In the genomic region with DNA sequence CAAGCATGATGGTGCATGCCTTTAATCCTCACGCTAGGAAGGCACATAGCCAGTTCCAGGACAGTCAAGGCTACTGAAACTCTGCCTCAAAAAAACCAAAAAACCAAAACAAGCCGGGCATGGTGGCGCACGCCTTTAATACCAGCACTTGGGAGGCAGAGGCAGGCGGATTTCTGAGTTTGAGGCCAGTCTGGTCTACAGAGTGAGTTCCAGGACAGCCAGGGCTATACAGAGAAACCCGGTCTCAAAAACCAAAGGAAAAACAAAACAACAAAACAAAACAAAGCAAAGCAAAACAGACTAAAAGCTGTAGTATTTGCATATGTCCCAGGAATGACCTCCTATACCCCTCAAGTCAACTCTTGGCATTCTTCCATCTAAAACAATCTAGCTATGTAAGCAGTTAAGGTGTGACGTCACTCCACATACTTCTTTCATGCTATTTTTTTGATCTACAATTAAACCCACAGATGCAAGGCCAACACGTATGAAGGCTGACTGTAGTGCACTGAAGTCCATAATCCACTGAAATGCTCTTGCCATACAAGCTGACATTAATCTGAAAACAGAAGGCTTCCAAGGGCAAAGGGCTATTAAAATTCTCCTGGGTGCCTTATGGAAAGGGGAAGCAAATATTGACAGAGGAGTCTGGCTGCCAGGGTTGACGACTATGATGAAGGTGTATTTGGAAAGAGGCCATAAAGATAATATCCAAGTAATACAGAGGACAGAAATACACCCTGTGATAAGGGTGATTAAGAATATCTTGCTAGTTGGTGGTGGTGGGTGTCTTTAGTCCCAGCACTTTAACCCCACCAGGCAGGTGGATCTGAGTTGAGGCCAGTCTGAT, we compare ENCODE assay signal across 8 mouse cellular contexts. TPM values are rescaled to one million over a fixed set of nuclear protein-coding genes. Genes with fewer than 3 reads are reported as not detected.
DNase-seq lines count a peak whose midpoint lies in the region; ATAC-seq and TF ChIP-seq lines count a peak whose summit lies in the region.

No protein-coding gene starts in this region.

- TF ChIP-seq CTCF in cortical plate, adult 2 months (IDR thresholded peaks at IDR 0.05; ENCODE audit: extremely low read depth, insufficient read depth, low read length) = no peak

- H3K4me1 ChIP-seq in kidney, embryonic 15.5 days = peaks cover 24% of the 10 kb centered on the region
- H3K4me1 ChIP-seq in cortical plate, adult 2 months (ENCODE audit: control insufficient read depth, insufficient read depth, low read length) = peaks cover 13% of the 10 kb centered on the region; the same call in 1 of the 2 replicates
- H3K4me1 ChIP-seq in intestine, embryonic 15.5 days (replicated peaks) = peaks cover 14% of the 10 kb centered on the region; the same call in 1 of the 2 replicates
- H3K4me1 ChIP-seq in neural tube, embryonic 12.5 days = peaks cover 20% of the 10 kb centered on the region; the same call in 1 of the 2 replicates

- peak overlapping the region; percentile 61 for H3K4me3 ChIP-seq in kidney, embryonic 15.5 days (replicated peaks)
- H3K4me3 ChIP-seq in cortical plate, adult 2 months (ENCODE audit: insufficient read depth, low read length) = peak overlapping the region; percentile 68
- peak overlapping the region; percentile 91 for H3K4me3 ChIP-seq in intestine, embryonic 15.5 days (replicated peaks)
- H3K4me3 ChIP-seq in neural tube, embryonic 12.5 days = peak overlapping the region; percentile 86

- 72% methylated on average over 9 of the region's 9 CpGs for WGBS in kidney, embryonic 15.5 days
- 67% methylated on average over 9 of the region's 9 CpGs for WGBS in intestine, embryonic 15.5 days
- WGBS in neural tube, embryonic 12.5 days = 79% methylated on average over 9 of the region's 9 CpGs

- no peak for ATAC-seq in kidney, embryonic 15.5 days (replicated peaks; ENCODE audit: low FRiP score)
- peak; percentile 65 for ATAC-seq in intestine, embryonic 15.5 days
- no peak for ATAC-seq in neural tube, embryonic 12.5 days (ENCODE audit: low FRiP score, low read depth)

- no peak for TF ChIP-seq POLR2A in cortical plate, adult 2 months (IDR thresholded peaks at IDR 0.05; ENCODE audit: extremely low read depth, insufficient read depth, low read length)

- H3K36me3 ChIP-seq in kidney, embryonic 15.5 days = peaks cover 10% of the 10 kb centered on the region; the same call in 1 of the 2 replicates
- no peaks in the 10 kb centered on the region for H3K36me3 ChIP-seq in intestine, embryonic 15.5 days
- H3K36me3 ChIP-seq in neural tube, embryonic 12.5 days = no peaks in the 10 kb centered on the region

- H3K4me2 ChIP-seq in kidney, embryonic 15.5 days = peak overlapping the region; percentile 79
- peak overlapping the region; percentile 78 for H3K4me2 ChIP-seq in intestine, embryonic 15.5 days (replicated peaks)
- peak overlapping the region; percentile 78 for H3K4me2 ChIP-seq in neural tube, embryonic 12.5 days (replicated peaks)

- no peaks in the 10 kb centered on the region for H3K9me3 ChIP-seq in kidney, embryonic 15.5 days (replicated peaks)
- no peaks in the 10 kb centered on the region for H3K9me3 ChIP-seq in intestine, embryonic 15.5 days
- no peaks in the 10 kb centered on the region for H3K9me3 ChIP-seq in neural tube, embryonic 12.5 days

- no peak for DNase-seq in kidney, postnatal 36 days
- no peak for DNase-seq in cerebellum, adult 11-12 months
- DNase-seq in retina, embryonic 14.5 days (ENCODE audit: low spot score) = no peak
- DNase-seq in thymus, postnatal 10 days (ENCODE audit: low spot score in 2 of 2) = no peak

- H3K27me3 ChIP-seq in kidney, embryonic 15.5 days = no peaks in the 10 kb centered on the region
- H3K27me3 ChIP-seq in intestine, embryonic 15.5 days (replicated peaks) = no peaks in the 10 kb centered on the region
- no peaks in the 10 kb centered on the region for H3K27me3 ChIP-seq in neural tube, embryonic 12.5 days (replicated peaks)

- no peak overlapping the region for H3K27ac ChIP-seq in kidney, embryonic 15.5 days
- H3K27ac ChIP-seq in cortical plate, adult 2 months (ENCODE audit: insufficient read depth, low read length) = no peak overlapping the region
- peak overlapping the region; percentile 89; the same call in 1 of the 2 replicates for H3K27ac ChIP-seq in intestine, embryonic 15.5 days
- no peak overlapping the region for H3K27ac ChIP-seq in neural tube, embryonic 12.5 days

- H3K9ac ChIP-seq in kidney, embryonic 15.5 days = no peak overlapping the region
- H3K9ac ChIP-seq in intestine, embryonic 15.5 days = no peak overlapping the region
- H3K9ac ChIP-seq in neural tube, embryonic 12.5 days = no peak overlapping the region

RNA-seq across cellular contexts. Expression of a gene that starts 1.4 kb away (rescaled TPM):
- polyA plus RNA-seq in kidney, embryonic 15.5 days (2015; fragmentation: Nextera tagmentation; extraction: Ambion mirVana) = 87.5 and 96.9 TPM in 2 replicates
- 407 and 416 TPM in 2 replicates for polyA plus RNA-seq in cortical plate, adult 2 months (2012; rRNA removed)
- 124 and 127 TPM in 2 replicates for polyA plus RNA-seq in intestine, embryonic 15.5 days (2015; fragmentation: Nextera tagmentation; extraction: Ambion mirVana)
- 131 and 138 TPM in 2 replicates for polyA plus RNA-seq in neural tube, embryonic 12.5 days (2016; fragmentation: Nextera tagmentation; extraction: Ambion mirVana)

RNA-seq across cellular contexts. Expression of a gene that starts 8.1 kb away (rescaled TPM):
- 20.9 and 21.1 TPM in 2 replicates for polyA plus RNA-seq in kidney, embryonic 15.5 days (2015; fragmentation: Nextera tagmentation; extraction: Ambion mirVana)
- 54.9 and 56.4 TPM in 2 replicates for polyA plus RNA-seq in cortical plate, adult 2 months (2012; rRNA removed)
- 10.0 and 10.7 TPM in 2 replicates for polyA plus RNA-seq in intestine, embryonic 15.5 days (2015; fragmentation: Nextera tagmentation; extraction: Ambion mirVana)
- 34.2 and 34.6 TPM in 2 replicates for polyA plus RNA-seq in neural tube, embryonic 12.5 days (2016; fragmentation: Nextera tagmentation; extraction: Ambion mirVana)

RNA-seq across cellular contexts. Expression of a gene that starts 35.8 kb away (rescaled TPM):
- polyA plus RNA-seq in kidney, embryonic 15.5 days (2015; fragmentation: Nextera tagmentation; extraction: Ambion mirVana) = 66.1 and 72.0 TPM in 2 replicates
- polyA plus RNA-seq in cortical plate, adult 2 months (2012; rRNA removed) = 55.8 and 57.4 TPM in 2 replicates
- 71.3 and 72.6 TPM in 2 replicates for polyA plus RNA-seq in intestine, embryonic 15.5 days (2015; fragmentation: Nextera tagmentation; extraction: Ambion mirVana)
- 86.2 and 87.2 TPM in 2 replicates for polyA plus RNA-seq in neural tube, embryonic 12.5 days (2016; fragmentation: Nextera tagmentation; extraction: Ambion mirVana)
